Mouse (Mus musculus): Measurements from ENCODE around the gene Klhdc8b. TPM values are rescaled to one million over a fixed set of nuclear protein-coding genes. Genes with fewer than 3 reads are reported as not detected.

Klhdc8b gene
- 8.5 and 9.1 TPM in 2 replicates for polyA plus RNA-seq (2015; fragmentation: Nextera tagmentation; extraction: Ambion mirVana)

DNA sequence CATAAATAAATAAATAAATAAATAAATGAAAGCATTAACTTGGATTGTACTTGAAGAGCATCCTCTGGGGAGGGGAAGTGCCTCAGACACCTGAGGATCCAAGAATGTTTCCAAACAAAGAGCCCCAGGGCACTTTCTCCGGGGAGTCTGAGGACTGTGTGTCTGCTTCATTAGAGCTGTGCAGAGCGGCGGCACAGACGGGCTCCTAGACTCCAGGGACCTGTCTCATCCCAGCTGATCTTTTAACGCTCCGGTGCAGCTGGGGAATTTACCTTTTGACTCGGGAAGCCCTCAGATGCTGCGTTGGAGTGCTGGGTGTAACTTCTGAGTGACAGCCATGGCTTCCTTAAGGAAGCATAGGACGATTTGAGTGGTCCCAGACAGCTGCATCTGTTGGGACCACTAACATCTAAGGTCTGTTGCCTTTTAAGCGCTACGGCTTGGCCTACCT is at the start of gene Klhdc8b:
Gene Klhdc8b, minus strand, starts transcription at position 401 of the 451 bp plus-strand sequence.
- peaks cover 18% of the 10 kb centered on the region for H3K4me1 ChIP-seq (ENCODE audit: insufficient read depth)
- no peaks in the 10 kb centered on the region for H3K9me3 ChIP-seq (ENCODE audit: low read length)
- H3K4me2 ChIP-seq (ENCODE audit: low read depth, low read length): peak within 1 kb of the TSS; percentile 85
- peaks cover 21% of the 10 kb centered on the region for H3K36me3 ChIP-seq (replicated peaks; ENCODE audit: insufficient read depth, low read length)
- H3K27ac ChIP-seq (ENCODE audit: low read depth): peak within 1 kb of the TSS; percentile 81
- DNase-seq (no peak), ATAC-seq (no peak)
- H3K9ac ChIP-seq (replicated peaks): peak within 1 kb of the TSS; percentile 88
- whole genome bisulfite sequencing (ENCODE audit: insufficient replicate concordance): 25% methylated on average over 11 of the region's 11 CpGs
- H3K4me3 ChIP-seq (ENCODE audit: low read depth, low read length): peak within 1 kb of the TSS; percentile 73
- H3K27me3 ChIP-seq (ENCODE audit: insufficient read depth, low read length): no peaks in the 10 kb centered on the region
- no peak for TF ChIP-seq EP300 (IDR thresholded peaks at IDR 0.05; ENCODE audit: low read depth)
- TF ChIP-seq CTCF (IDR thresholded peaks at IDR 0.05; ENCODE audit: low read depth): no peak

DNA sequence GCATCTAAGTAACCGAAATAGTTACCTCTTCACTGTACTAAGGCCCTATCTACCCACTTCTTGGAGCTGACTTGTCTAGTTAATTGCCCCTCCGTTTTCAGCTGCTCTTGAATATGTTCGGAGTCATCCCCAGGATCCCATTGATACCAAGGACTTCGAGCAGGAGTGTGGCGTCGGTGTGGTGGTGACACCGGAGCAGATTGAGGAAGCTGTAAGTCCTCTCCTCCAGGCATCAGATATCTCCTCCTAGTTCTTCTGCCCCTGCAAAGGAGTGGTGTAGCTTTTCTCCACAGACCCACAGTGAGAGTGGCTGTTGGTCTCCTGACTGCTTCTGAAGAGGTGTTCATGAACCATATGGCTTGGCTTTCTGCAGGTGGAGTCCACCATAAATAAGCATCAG is 47.4 kb upstream of the Klhdc8b start:
- Histone ChIP-seq H3K4me2 (ENCODE audit: low read depth, low read length) (peak overlapping the region; percentile 86), H3K36me3 (replicated peaks; ENCODE audit: insufficient read depth, low read length) (peaks cover 38% of the 10 kb centered on the region), H3K4me1 (ENCODE audit: insufficient read depth) (peaks cover 14% of the 10 kb centered on the region), H3K9me3 (ENCODE audit: low read length) (no peaks in the 10 kb centered on the region), H3K4me3 (ENCODE audit: low read depth, low read length) (peak overlapping the region; percentile 61), H3K27ac (ENCODE audit: low read depth) (peak overlapping the region; percentile 88; the same call in 1 of the 2 replicates), H3K27me3 (ENCODE audit: insufficient read depth, low read length) (no peaks in the 10 kb centered on the region), H3K9ac (replicated peaks) (peak overlapping the region; percentile 72)
- no peak for TF ChIP-seq CTCF (IDR thresholded peaks at IDR 0.05; ENCODE audit: low read depth)
- no peak for TF ChIP-seq EP300 (IDR thresholded peaks at IDR 0.05; ENCODE audit: low read depth)
- ATAC-seq: no peak
- WGBS (ENCODE audit: insufficient replicate concordance): 70% methylated on average over 7 of the region's 7 CpGs
- DNase-seq: no peak

DNA sequence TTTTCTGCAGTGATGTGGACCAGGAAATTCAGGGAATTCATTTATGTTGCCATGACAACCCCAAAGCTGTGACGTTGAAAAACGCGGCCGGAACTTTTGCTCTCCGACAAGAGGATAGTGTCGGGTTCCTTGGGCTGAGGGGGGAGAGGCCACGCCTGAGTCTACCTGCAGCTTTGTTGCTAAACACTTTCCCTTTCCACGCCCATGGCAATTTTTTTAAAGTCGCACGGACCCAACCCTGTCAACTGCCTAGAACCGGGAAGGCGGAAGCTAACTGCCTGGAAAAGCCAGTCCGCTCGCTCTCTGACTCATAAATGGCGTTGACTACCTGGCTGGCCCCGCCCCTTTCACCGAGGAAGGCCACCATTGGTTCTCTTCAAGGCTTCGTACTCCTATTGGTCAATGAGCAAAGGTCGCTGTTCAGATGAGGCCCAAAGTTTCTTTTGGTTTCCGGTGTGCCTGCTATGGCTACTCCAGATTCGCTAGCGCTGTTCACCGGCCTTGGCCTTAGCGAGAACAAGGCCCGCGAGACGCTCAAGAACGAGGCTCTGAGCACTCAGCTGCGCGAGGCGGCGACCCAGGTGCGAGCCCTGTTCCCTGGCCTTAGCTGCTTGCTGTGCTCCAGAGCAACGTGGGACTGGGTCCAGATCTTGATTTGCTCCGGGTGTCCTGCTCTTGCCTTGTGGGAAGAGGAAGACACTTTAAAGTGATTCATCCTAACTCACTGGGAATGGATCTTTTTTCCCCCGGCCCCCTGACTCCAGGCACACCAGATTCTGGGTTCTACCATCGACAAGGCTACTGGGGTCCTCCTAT is 46.4 kb upstream of the Klhdc8b start, which contains the start of gene Qars:
Gene Qars, plus strand, starts transcription at position 88 of the 816 bp plus-strand sequence.
- peak within 1 kb of the TSS; percentile 61 for H3K4me3 ChIP-seq (ENCODE audit: low read depth, low read length)
- WGBS (ENCODE audit: insufficient replicate concordance): under 1% methylated on average over 37 of the region's 37 CpGs
- peak; percentile 96 for DNase-seq
- peak; percentile 98 for ATAC-seq
- H3K27me3 ChIP-seq (ENCODE audit: insufficient read depth, low read length): no peaks in the 10 kb centered on the region
- TF ChIP-seq CTCF (IDR thresholded peaks at IDR 0.05; ENCODE audit: low read depth): no peak
- no peak for TF ChIP-seq EP300 (IDR thresholded peaks at IDR 0.05; ENCODE audit: low read depth)
- peak within 1 kb of the TSS; percentile 72 for H3K9ac ChIP-seq (replicated peaks)
- peaks cover 14% of the 10 kb centered on the region for H3K4me1 ChIP-seq (ENCODE audit: insufficient read depth)
- H3K4me2 ChIP-seq (ENCODE audit: low read depth, low read length): peak within 1 kb of the TSS; percentile 86
- no peaks in the 10 kb centered on the region for H3K9me3 ChIP-seq (ENCODE audit: low read length)
- H3K27ac ChIP-seq (ENCODE audit: low read depth): peak within 1 kb of the TSS; percentile 88
- H3K36me3 ChIP-seq (replicated peaks; ENCODE audit: insufficient read depth, low read length): peaks cover 36% of the 10 kb centered on the region

DNA sequence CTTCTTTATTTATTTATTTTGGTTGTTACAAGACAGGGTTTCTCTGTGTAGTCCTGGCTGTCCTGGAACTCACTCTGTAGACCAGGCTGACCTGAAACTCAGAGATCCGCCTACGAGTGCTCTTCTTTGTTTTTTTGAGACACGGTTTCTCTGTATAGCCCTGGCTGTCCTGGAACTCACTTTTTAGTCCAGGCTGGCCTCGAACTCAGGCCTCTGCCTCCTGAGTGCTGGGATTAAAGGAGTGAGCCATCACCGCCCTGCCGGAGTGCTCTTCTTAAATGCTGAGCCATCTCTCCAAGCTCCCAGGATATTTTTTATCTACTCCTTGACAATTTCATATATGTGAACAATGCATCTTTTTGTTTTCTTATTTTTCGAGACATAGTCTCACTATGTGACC is 45.5 kb upstream of the Klhdc8b start:
- 86% methylated on average over 7 of the region's 7 CpGs for WGBS (ENCODE audit: insufficient replicate concordance)
- TF ChIP-seq CTCF (IDR thresholded peaks at IDR 0.05; ENCODE audit: low read depth): no peak
- TF ChIP-seq EP300 (IDR thresholded peaks at IDR 0.05; ENCODE audit: low read depth): no peak

DNA sequence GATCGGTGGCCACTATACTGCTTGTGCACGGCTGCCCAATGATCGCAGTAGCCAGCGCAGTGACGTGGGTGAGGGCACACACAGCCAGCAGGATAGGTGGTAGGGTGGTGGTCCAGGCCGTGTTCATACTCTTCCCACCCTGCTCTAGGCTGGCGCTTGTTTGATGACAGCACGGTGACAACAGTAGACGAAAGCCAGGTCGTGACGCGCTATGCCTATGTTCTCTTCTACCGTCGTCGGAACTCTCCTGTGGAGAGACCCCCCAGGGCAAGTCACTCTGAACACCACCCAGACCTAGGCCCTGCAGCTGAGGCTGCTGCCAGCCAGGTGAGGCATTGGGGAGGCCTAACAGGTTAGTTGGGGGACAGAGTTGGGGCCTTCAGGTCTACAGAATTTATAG is 38.6 kb upstream of the Klhdc8b start:
- Histone ChIP-seq H3K36me3 (replicated peaks; ENCODE audit: insufficient read depth, low read length) (peaks cover 78% of the 10 kb centered on the region), H3K9me3 (ENCODE audit: low read length) (no peaks in the 10 kb centered on the region), H3K4me2 (ENCODE audit: low read depth, low read length) (no peak overlapping the region), H3K4me3 (ENCODE audit: low read depth, low read length) (no peak overlapping the region), H3K4me1 (ENCODE audit: insufficient read depth) (no peaks in the 10 kb centered on the region), H3K27me3 (ENCODE audit: insufficient read depth, low read length) (no peaks in the 10 kb centered on the region), H3K9ac (replicated peaks) (no peak overlapping the region), H3K27ac (ENCODE audit: low read depth) (no peak overlapping the region)
- 92% methylated on average over 15 of the region's 15 CpGs for WGBS (ENCODE audit: insufficient replicate concordance)
- DNase-seq: no peak
- ATAC-seq: no peak
- TF ChIP-seq CTCF (IDR thresholded peaks at IDR 0.05; ENCODE audit: low read depth) (no peak), EP300 (IDR thresholded peaks at IDR 0.05; ENCODE audit: low read depth) (no peak)

More for the DNA sequence above, 45.5 kb upstream of the Klhdc8b start:
- Histone ChIP-seq H3K4me2 (ENCODE audit: low read depth, low read length) (peak overlapping the region; percentile 86), H3K27me3 (ENCODE audit: insufficient read depth, low read length) (no peaks in the 10 kb centered on the region), H3K36me3 (replicated peaks; ENCODE audit: insufficient read depth, low read length) (peaks cover 33% of the 10 kb centered on the region), H3K27ac (ENCODE audit: low read depth) (peak overlapping the region; percentile 88; the same call in 1 of the 2 replicates), H3K4me3 (ENCODE audit: low read depth, low read length) (peak overlapping the region; percentile 61; the same call in 1 of the 2 replicates), H3K4me1 (ENCODE audit: insufficient read depth) (peaks cover 14% of the 10 kb centered on the region), H3K9ac (replicated peaks) (no peak overlapping the region; the same call in 1 of the 2 replicates), H3K9me3 (ENCODE audit: low read length) (no peaks in the 10 kb centered on the region)
- no peak for ATAC-seq
- no peak for DNase-seq

DNA sequence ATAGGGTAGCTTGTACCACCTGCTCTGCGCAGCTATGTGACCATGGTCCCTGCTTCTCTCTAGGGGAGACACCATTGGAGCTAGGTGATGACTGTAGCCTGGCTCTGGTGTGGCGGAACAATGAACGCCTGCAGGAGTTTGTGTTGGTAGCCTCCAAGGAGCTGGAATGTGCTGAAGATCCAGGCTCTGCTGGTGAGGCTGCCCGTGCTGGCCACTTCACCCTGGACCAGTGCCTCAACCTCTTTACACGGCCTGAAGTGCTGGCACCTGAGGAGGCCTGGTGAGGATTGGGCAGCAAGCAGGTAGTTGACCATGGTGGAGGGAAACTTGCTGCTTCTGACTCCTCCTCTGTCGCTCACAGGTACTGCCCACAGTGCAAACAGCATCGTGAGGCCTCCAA is 37.9 kb upstream of the Klhdc8b start:
- TF ChIP-seq CTCF (IDR thresholded peaks at IDR 0.05; ENCODE audit: low read depth) (no peak), EP300 (IDR thresholded peaks at IDR 0.05; ENCODE audit: low read depth) (no peak)
- Histone ChIP-seq H3K9ac (replicated peaks) (no peak overlapping the region), H3K27me3 (ENCODE audit: insufficient read depth, low read length) (no peaks in the 10 kb centered on the region), H3K27ac (ENCODE audit: low read depth) (no peak overlapping the region), H3K4me2 (ENCODE audit: low read depth, low read length) (no peak overlapping the region), H3K36me3 (replicated peaks; ENCODE audit: insufficient read depth, low read length) (peaks cover 85% of the 10 kb centered on the region), H3K9me3 (ENCODE audit: low read length) (no peaks in the 10 kb centered on the region), H3K4me3 (ENCODE audit: low read depth, low read length) (no peak overlapping the region), H3K4me1 (ENCODE audit: insufficient read depth) (no peaks in the 10 kb centered on the region)
- WGBS (ENCODE audit: insufficient replicate concordance): 93% methylated on average over 7 of the region's 7 CpGs
- no peak for ATAC-seq
- no peak for DNase-seq
